Mouse (Mus musculus) ES-Bruce4 (cell line): ENCODE data around the gene Zbtb12. TPM values are rescaled to one million over a fixed set of nuclear protein-coding genes. Genes with fewer than 3 reads are reported as not detected.
"Not testable (repeated sequence)": the region's sequence is repeated elsewhere in the genome, so short reads cannot be mapped to it uniquely, and the experiment has no call there.

ENCODE experiments used
- H3K27ac ChIP-seq: 2 replicates; pipeline ENCODE4 v1.5.1; 2012; ENCODE audit warnings: low read length, inconsistent platforms; ENCODE audit not compliant: insufficient read depth
- H3K27me3 ChIP-seq: 2 replicates; pipeline ENCODE4 v1.6.1; 2012; ENCODE audit warnings: mild to moderate bottlenecking, low read length, inconsistent platforms; ENCODE audit not compliant: control insufficient read depth, poor library complexity, insufficient read depth, severe bottlenecking
- H3K36me3 ChIP-seq: 2 replicates; pipeline ENCODE4 v1.6.1; 2012; ENCODE audit warnings: inconsistent platforms, mild to moderate bottlenecking, low read length, moderate library complexity; ENCODE audit not compliant: control insufficient read depth, poor library complexity, insufficient read depth, severe bottlenecking
- H3K4me1 ChIP-seq: one replicate; pipeline ENCODE4 v1.8.1; 2011; ENCODE audit warnings: low read length; ENCODE audit not compliant: control insufficient read depth, insufficient read depth
- H3K4me3 ChIP-seq: 2 replicates; pipeline ENCODE4 v1.5.1; 2011; ENCODE audit warnings: low read depth, mild to moderate bottlenecking, low read length
- H3K9ac ChIP-seq: 2 replicates; pipeline ENCODE4 v1.6.1; 2012; ENCODE audit warnings: low read depth, mild to moderate bottlenecking, inconsistent platforms; ENCODE audit not compliant: poor library complexity, severe bottlenecking
- H3K9me3 ChIP-seq: replicated peaks from 2 replicates; pipeline ENCODE4 v1.6.1; 2012; ENCODE audit warnings: mild to moderate bottlenecking, low read length, inconsistent platforms; ENCODE audit not compliant: control insufficient read depth, poor library complexity, insufficient read depth, severe bottlenecking
- CTCF ChIP-seq: IDR thresholded peaks from one replicate; pipeline ENCODE4 v1.8.1; 2011; ENCODE audit warnings: low read depth, low read length
- EP300 ChIP-seq: IDR thresholded peaks from 2 replicates; pipeline ENCODE4 v1.6.1; 2011; ENCODE audit warnings: low read depth, low read length; ENCODE audit not compliant: insufficient read depth
- POLR2A ChIP-seq: IDR thresholded peaks from one replicate; pipeline ENCODE4 v1.8.1; 2011; ENCODE audit warnings: low read length; ENCODE audit not compliant: insufficient read depth
- polyA plus RNA-seq: library from polyadenylated mRNA; stranded (reverse); fragments of >200 nt; gene quantifications from 2 replicates; pipeline ENCODE4 v1.2.4, GENCODE M21; 2011; ENCODE audit warnings: low read depth; ENCODE audit not compliant: missing spikeins, insufficient read depth, insufficient read length

The Zbtb12 gene
- polyA plus RNA-seq: 22.8 and 24.7 TPM in 2 replicates

GRCm38 (mm10) chr17:34879336-34879879, at the start of gene Zbtb12:
Gene Zbtb12 (plus strand): TSS chr17:34879483.
- peak within 1 kb of the TSS; percentile 4; the same call in 1 of the 2 replicates for H3K9ac ChIP-seq
- H3K27ac ChIP-seq: no peak within 1 kb of the TSS
- H3K27me3 ChIP-seq: no peaks in the 10 kb centered on the region
- peak within 1 kb of the TSS; percentile 30 for H3K4me3 ChIP-seq
- TF ChIP-seq POLR2A (no peak), EP300 (no peak), CTCF (no peak)
- no peaks in the 10 kb centered on the region for H3K9me3 ChIP-seq
- H3K4me1 ChIP-seq: peaks cover 2% of the 10 kb centered on the region
- no peaks in the 10 kb centered on the region for H3K36me3 ChIP-seq

GRCm38 (mm10) chr17:34830776-34831175, 48.5 kb upstream of the Zbtb12 start:
- H3K36me3 ChIP-seq: peaks cover 19% of the 10 kb centered on the region

GRCm38 (mm10) chr17:34836155-34836855, 43.0 kb upstream of the Zbtb12 start:
- no peaks in the 10 kb centered on the region for H3K27me3 ChIP-seq
- H3K9ac ChIP-seq: peak overlapping the region; percentile 41
- H3K4me3 ChIP-seq: peak overlapping the region; percentile 89
- peaks cover 5% of the 10 kb centered on the region for H3K36me3 ChIP-seq
- peaks cover 1% of the 10 kb centered on the region; the same call in 1 of the 2 replicates for H3K9me3 ChIP-seq
- TF ChIP-seq CTCF (no peak), EP300 (no peak), POLR2A (no peak)
- H3K27ac ChIP-seq: no peak overlapping the region
- H3K4me1 ChIP-seq: no peaks in the 10 kb centered on the region

More at GRCm38 (mm10) chr17:34830776-34831175, 48.5 kb upstream of the Zbtb12 start:
- H3K27me3 ChIP-seq, H3K27ac ChIP-seq, H3K4me1 ChIP-seq, H3K9ac ChIP-seq, H3K4me3 ChIP-seq: not testable (repeated sequence)
- peaks cover 18% of the 10 kb centered on the region for H3K9me3 ChIP-seq

GRCm38 (mm10) chr17:34836856-34837221, 42.4 kb upstream of the Zbtb12 start, which contains the start of the genes Stk19 and Dxo:
Gene Stk19 (minus strand): TSS chr17:34836945.
Gene Dxo (plus strand): TSS chr17:34837019.
- Histone ChIP-seq H3K27ac (no peak within 1 kb of the TSS), H3K4me1 (no peaks in the 10 kb centered on the region), H3K27me3 (no peaks in the 10 kb centered on the region), H3K9ac (peak within 1 kb of the TSS; percentile 41), H3K4me3 (peak within 1 kb of the TSS; percentile 89), H3K9me3 (no peaks in the 10 kb centered on the region), H3K36me3 (peaks cover 3% of the 10 kb centered on the region; the same call in 1 of the 2 replicates)
- TF ChIP-seq CTCF (no peak), POLR2A (peak; percentile 34), EP300 (no peak)

GRCm38 (mm10) chr17:34837464-34838324, 41.6 kb upstream of the Zbtb12 start:
- TF ChIP-seq POLR2A (no peak), EP300 (no peak), CTCF (no peak)
- Histone ChIP-seq H3K9me3 (no peaks in the 10 kb centered on the region), H3K9ac (peak overlapping the region; percentile 41), H3K36me3 (peaks cover 3% of the 10 kb centered on the region; the same call in 1 of the 2 replicates), H3K4me1 (no peaks in the 10 kb centered on the region), H3K27me3 (no peaks in the 10 kb centered on the region), H3K4me3 (peak overlapping the region; percentile 74), H3K27ac (no peak overlapping the region)

- no peaks in the 10 kb centered on the region for H3K9me3 ChIP-seq
- no peak overlapping the region for H3K9ac ChIP-seq
- TF ChIP-seq POLR2A (no peak), CTCF (no peak)
- no peaks in the 10 kb centered on the region for H3K4me1 ChIP-seq
- no peaks in the 10 kb centered on the region for H3K27me3 ChIP-seq
- H3K36me3 ChIP-seq: peaks cover 3% of the 10 kb centered on the region; the same call in 1 of the 2 replicates
- no peak overlapping the region for H3K27ac ChIP-seq
- no peak overlapping the region for H3K4me3 ChIP-seq
These were observed 40.5 kb upstream of the Zbtb12 start for GRCm38 (mm10) chr17:34838785-34839184.
